16 mouse cellular contexts compared by ENCODE assay signal in genomic region chr15:67395114-67395513, GRCm38 (mm10).
DNase-seq lines count a peak whose midpoint lies in the region; TF ChIP-seq lines count a peak whose summit lies in the region.
"Had no signal": no experiment of that assay in that cellular context is flagged by ENCODE, and none has a peak within 500 bp of the region (broad histone marks: within the 10 kb centered on the region; RNA-seq: fewer than 3 reads in every experiment).

No protein-coding gene starts in this region.

- TF ChIP-seq RAD21 in CH12.LX (IDR thresholded peaks at IDR 0.05; ENCODE audit: low read depth, low read length), result no peak

- TF ChIP-seq EP300 in CH12.LX (IDR thresholded peaks at IDR 0.05; ENCODE audit: low read length), result peak; percentile 86

- peak; percentile 39 for DNase-seq in CH12.LX (ENCODE audit: extremely low read depth)
- no peak for DNase-seq in heart, postnatal 14 days
- DNase-seq: adrenal gland, adult 2 months; adrenal gland, adult 8-10 months; adrenal gland, postnatal 10 days; adrenal gland, postnatal 14 days; adrenal gland, postnatal 25 days; adrenal gland, postnatal 36 days; B cell, adult 2 months; cerebellum, adult 11 months; cerebellum, adult 11-12 months; cerebellum, adult 18-20 months; cerebellum, adult 2 months; cerebellum, adult 8-10 months had no signal

- no peaks in the 10 kb centered on the region for H3K9me3 ChIP-seq in CH12.LX (replicated peaks; ENCODE audit: low read length)
- H3K9me3 ChIP-seq: G1E had no signal

- H3K36me3 ChIP-seq in CH12.LX (replicated peaks in 1 of 2; ENCODE audit: control insufficient read depth in 1 of 2, insufficient read depth in 1 of 2, low read length in 1 of 2), result no peaks in the 10 kb centered on the region
- H3K36me3 ChIP-seq: G1E had no signal

- no peak overlapping the region for H3K9ac ChIP-seq in CH12.LX (ENCODE audit: insufficient read depth, low read depth)

- no peak overlapping the region for H3K27ac ChIP-seq in CH12.LX (ENCODE audit: insufficient read depth, low read depth)

- intact Hi-C loops in heart, postnatal 14 days (cut with DNase I), result no loop called here

- no peak for TF ChIP-seq POLR2A in CH12.LX (IDR thresholded peaks at IDR 0.05; ENCODE audit: low read depth, low read length)

- no peak overlapping the region for H3K4me3 ChIP-seq in CH12.LX (replicated peaks in 1 of 3; ENCODE audit: low read depth in 2 of 3, low read length in 2 of 3, poor library complexity in 1 of 3)

- in situ Hi-C loops in CH12.LX (cut with MboI; ENCODE audit: low pct_ligation_motif_present, low pct_unique_long_range_greater_than_20kb, low sequenced_read_pairs), result no loop called here

- H3K27me3 ChIP-seq in CH12.LX (replicated peaks), result no peaks in the 10 kb centered on the region
- H3K27me3 ChIP-seq: Patski had no signal

- dilution Hi-C loops in CH12.LX (cut with MboI; ENCODE audit: extremely low pct_ligation_motif_present, extremely low pct_unique_long_range_greater_than_20kb, low sequenced_read_pairs), result no loop called here

- no peaks in the 10 kb centered on the region for H3K79me2 ChIP-seq in CH12.LX (replicated peaks; ENCODE audit: control insufficient read depth, extremely low read depth, insufficient read depth, poor library complexity, severe bottlenecking)

- H3K4me1 ChIP-seq in CH12.LX (ENCODE audit: control insufficient read depth in 1 of 2, insufficient read depth in 2 of 2), result peaks cover 0 to 8% of the 10 kb centered on the region in 2 experiments; a peak in 2 of 4 replicates

- H3K4me2 ChIP-seq in CH12.LX (ENCODE audit: insufficient read depth, low read depth, poor library complexity, severe bottlenecking), result no peak overlapping the region

- TF ChIP-seq CTCF in CH12.LX (conservative IDR thresholded peaks at IDR 0.05 in 1 of 2, IDR thresholded peaks at IDR 0.05 in 1 of 2; ENCODE audit: low read depth in 2 of 2, low read length in 2 of 2), result no peak

TF ChIP-seq in CH12.LX, 34 proteins besides CTCF, POLR2A, EP300 and RAD21:
- TF ChIP-seq USF2 (conservative IDR thresholded peaks at IDR 0.05; ENCODE audit: low read depth, low read length) (no peak), BHLHE40 (IDR thresholded peaks at IDR 0.05; ENCODE audit: low read depth, low read length) (0 out of 2 replicates have a peak, but pooled peaks have one; percentile 27), RCOR1 (conservative IDR thresholded peaks at IDR 0.05; ENCODE audit: low read depth, low read length) (0 out of 2 replicates have a peak, but pooled peaks have one; percentile 54), MYC (IDR thresholded peaks at IDR 0.05; ENCODE audit: low read depth, low read length) (no peak), IRF4 (IDR thresholded peaks at IDR 0.05; ENCODE audit: low read depth, low read length) (peak; percentile 86), ETS1 (conservative IDR thresholded peaks at IDR 0.05; ENCODE audit: low read depth, low read length) (peak; percentile 28; the same call in 1 of the 2 replicates), CHD2 (IDR thresholded peaks at IDR 0.05; ENCODE audit: low read length) (no peak), SIN3A (IDR thresholded peaks at IDR 0.05; ENCODE audit: low read length) (no peak), JUND (conservative IDR thresholded peaks at IDR 0.05; ENCODE audit: low read depth, low read length) (peak; percentile 74; the same call in 1 of the 2 replicates), MAX (IDR thresholded peaks at IDR 0.05; ENCODE audit: low read length) (no peak)
